Mouse (Mus musculus) neural tube, embryonic 12.5 days (tissue): Measurements from ENCODE around the gene Slc26a9. TPM values are rescaled to one million over a fixed set of nuclear protein-coding genes. Genes with fewer than 3 reads are reported as not detected.

Experiments
- ATAC-seq: fragments of 200-750 bp; cut with Nextera tagmentation; 2 replicates; pipeline ENCODE4 v1.8.0; 2017; ENCODE audit warnings: low read depth, mild to moderate bottlenecking, moderate TSS enrichment, moderate library complexity; ENCODE audit not compliant: low FRiP score
- H3K27ac ChIP-seq: fragments of 300-500 bp; sonication (generic); 2 replicates; pipeline ENCODE4 v1.5.1; 2016
- H3K27me3 ChIP-seq: fragments of 300-500 bp; sonication (generic); replicated peaks from 2 replicates; pipeline ENCODE4 v1.6.1; 2016; ENCODE audit warnings: mild to moderate bottlenecking
- H3K36me3 ChIP-seq: fragments of 300-500 bp; sonication (generic); 2 replicates; pipeline ENCODE4 v1.6.1; 2016; ENCODE audit warnings: mild to moderate bottlenecking
- H3K4me1 ChIP-seq: fragments of 300-500 bp; sonication (generic); 2 replicates; pipeline ENCODE4 v1.6.1; 2016
- H3K4me2 ChIP-seq: fragments of 300-500 bp; sonication (generic); replicated peaks from 2 replicates; pipeline ENCODE4 v1.6.1; 2016; ENCODE audit warnings: mild to moderate bottlenecking
- H3K4me3 ChIP-seq: fragments of 300-500 bp; sonication (generic); 2 replicates; pipeline ENCODE4 v1.5.1; 2016
- H3K9ac ChIP-seq: fragments of 300-500 bp; sonication (generic); 2 replicates; pipeline ENCODE4 v1.6.1; 2016; ENCODE audit warnings: mild to moderate bottlenecking
- H3K9me3 ChIP-seq: fragments of 300-500 bp; sonication (generic); 2 replicates; pipeline ENCODE4 v1.6.1; 2016; ENCODE audit warnings: mild to moderate bottlenecking
- WGBS: fragments of 180-500 bp; shearing (Covaris S2); methylation state at CpG from one replicate; pipeline ENCODE4 v1.1.7; 2016; 5-methylcytosine and 5-hydroxymethylcytosine counted together
- polyA plus RNA-seq: library from polyadenylated mRNA; unstranded; fragments of >200 nt; fragmentation: Nextera tagmentation; extraction: Ambion mirVana; gene quantifications from 2 replicates; pipeline ENCODE4 v1.2.1, GENCODE M21; 2016

Gene Slc26a9
- polyA plus RNA-seq, 1 experiment from 2014 or later: not detected

GRCm38 (mm10) chr1:131714388-131715337, 29.2 kb upstream of the Slc26a9 start:
- Histone ChIP-seq H3K27me3 (no peaks in the 10 kb centered on the region), H3K4me3 (no peak overlapping the region), H3K36me3 (no peaks in the 10 kb centered on the region), H3K9me3 (no peaks in the 10 kb centered on the region), H3K9ac (no peak overlapping the region), H3K4me1 (no peaks in the 10 kb centered on the region), H3K27ac (no peak overlapping the region), H3K4me2 (no peak overlapping the region)
- 76% methylated on average over 20 of the region's 20 CpGs for WGBS
- no peak for ATAC-seq

- no peak for ATAC-seq
- H3K9me3 ChIP-seq: no peaks in the 10 kb centered on the region
- H3K4me2 ChIP-seq: no peak overlapping the region
- no peaks in the 10 kb centered on the region for H3K36me3 ChIP-seq
- WGBS: 54% methylated on average over 16 of the region's 16 CpGs
- H3K9ac ChIP-seq: no peak overlapping the region
- no peak overlapping the region for H3K27ac ChIP-seq
- no peaks in the 10 kb centered on the region for H3K4me1 ChIP-seq
- H3K27me3 ChIP-seq: no peaks in the 10 kb centered on the region
- no peak overlapping the region for H3K4me3 ChIP-seq
Measured at GRCm38 (mm10) chr1:131718952-131719694, 24.7 kb upstream of the Slc26a9 start.

DNA sequence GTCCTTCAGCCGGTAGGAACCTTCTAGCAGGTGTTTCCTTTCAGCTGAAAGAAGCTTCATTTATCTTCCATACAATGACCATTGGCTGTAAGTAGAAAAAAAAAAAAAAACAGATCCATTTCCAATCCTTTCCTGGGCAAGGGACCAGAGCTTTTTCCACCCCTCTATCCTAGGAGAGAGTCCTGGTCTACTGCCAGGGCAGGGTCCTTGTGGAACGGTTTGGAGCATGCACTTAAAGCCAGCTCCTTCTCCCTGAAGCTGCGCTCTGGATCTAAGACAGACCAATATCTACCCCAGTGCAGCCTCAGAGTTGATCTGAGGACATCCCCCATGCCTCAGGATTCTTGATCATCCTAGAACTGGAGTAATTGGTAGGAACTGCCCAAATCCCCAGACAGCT, 21.8 kb upstream of the Slc26a9 start:
- no peaks in the 10 kb centered on the region for H3K9me3 ChIP-seq
- ATAC-seq: no peak
- H3K9ac ChIP-seq: no peak overlapping the region
- H3K4me3 ChIP-seq: no peak overlapping the region
- no peaks in the 10 kb centered on the region for H3K36me3 ChIP-seq
- no peak overlapping the region for H3K27ac ChIP-seq
- WGBS: 86% methylated on average over 3 of the region's 3 CpGs
- H3K27me3 ChIP-seq: no peaks in the 10 kb centered on the region
- H3K4me2 ChIP-seq: no peak overlapping the region
- H3K4me1 ChIP-seq: no peaks in the 10 kb centered on the region

DNA sequence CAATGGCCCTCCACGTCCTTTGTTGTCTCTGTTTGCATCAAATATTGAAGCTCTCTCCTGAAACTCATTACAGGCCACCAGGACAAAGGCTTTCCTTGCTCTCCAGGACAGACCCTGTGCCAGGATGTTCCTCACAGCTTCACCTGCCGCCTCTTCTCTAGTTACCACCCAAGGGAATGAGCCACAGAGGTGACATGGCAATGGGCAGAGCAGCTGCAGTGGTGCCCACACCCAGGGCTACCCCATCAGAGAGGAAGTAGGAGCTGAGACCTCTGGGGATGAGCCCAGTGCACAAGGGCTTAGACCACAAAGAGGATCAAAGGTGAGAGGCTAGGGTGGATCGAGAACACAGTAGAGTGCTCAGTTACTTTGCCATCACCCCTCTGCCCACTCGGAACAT, 20.3 kb upstream of the Slc26a9 start:
- no peak overlapping the region for H3K4me2 ChIP-seq
- H3K9me3 ChIP-seq: no peaks in the 10 kb centered on the region
- H3K4me1 ChIP-seq: no peaks in the 10 kb centered on the region
- 71% methylated on average over 4 of the region's 4 CpGs for WGBS
- H3K27me3 ChIP-seq: no peaks in the 10 kb centered on the region
- H3K4me3 ChIP-seq: no peak overlapping the region
- ATAC-seq: no peak
- H3K9ac ChIP-seq: no peak overlapping the region
- no peak overlapping the region for H3K27ac ChIP-seq
- no peaks in the 10 kb centered on the region for H3K36me3 ChIP-seq

- Histone ChIP-seq H3K27me3 (no peaks in the 10 kb centered on the region), H3K9me3 (no peaks in the 10 kb centered on the region), H3K27ac (no peak overlapping the region), H3K4me2 (no peak overlapping the region), H3K36me3 (no peaks in the 10 kb centered on the region), H3K4me3 (no peak overlapping the region), H3K9ac (no peak overlapping the region), H3K4me1 (no peaks in the 10 kb centered on the region)
- 80% methylated on average over 6 of the region's 6 CpGs for WGBS
- no peak for ATAC-seq
Measured at GRCm38 (mm10) chr1:131726586-131726985, 17.2 kb upstream of the Slc26a9 start.

- no peak overlapping the region for H3K4me2 ChIP-seq
- H3K27ac ChIP-seq: no peak overlapping the region
- no peaks in the 10 kb centered on the region for H3K36me3 ChIP-seq
- 85% methylated on average over 12 of the region's 12 CpGs for WGBS
- H3K4me3 ChIP-seq: no peak overlapping the region
- H3K4me1 ChIP-seq: no peaks in the 10 kb centered on the region
- no peak overlapping the region for H3K9ac ChIP-seq
- ATAC-seq: no peak
- no peaks in the 10 kb centered on the region for H3K9me3 ChIP-seq
- H3K27me3 ChIP-seq: no peaks in the 10 kb centered on the region
Measured at GRCm38 (mm10) chr1:131730639-131731437, 13.0 kb upstream of the Slc26a9 start.

DNA sequence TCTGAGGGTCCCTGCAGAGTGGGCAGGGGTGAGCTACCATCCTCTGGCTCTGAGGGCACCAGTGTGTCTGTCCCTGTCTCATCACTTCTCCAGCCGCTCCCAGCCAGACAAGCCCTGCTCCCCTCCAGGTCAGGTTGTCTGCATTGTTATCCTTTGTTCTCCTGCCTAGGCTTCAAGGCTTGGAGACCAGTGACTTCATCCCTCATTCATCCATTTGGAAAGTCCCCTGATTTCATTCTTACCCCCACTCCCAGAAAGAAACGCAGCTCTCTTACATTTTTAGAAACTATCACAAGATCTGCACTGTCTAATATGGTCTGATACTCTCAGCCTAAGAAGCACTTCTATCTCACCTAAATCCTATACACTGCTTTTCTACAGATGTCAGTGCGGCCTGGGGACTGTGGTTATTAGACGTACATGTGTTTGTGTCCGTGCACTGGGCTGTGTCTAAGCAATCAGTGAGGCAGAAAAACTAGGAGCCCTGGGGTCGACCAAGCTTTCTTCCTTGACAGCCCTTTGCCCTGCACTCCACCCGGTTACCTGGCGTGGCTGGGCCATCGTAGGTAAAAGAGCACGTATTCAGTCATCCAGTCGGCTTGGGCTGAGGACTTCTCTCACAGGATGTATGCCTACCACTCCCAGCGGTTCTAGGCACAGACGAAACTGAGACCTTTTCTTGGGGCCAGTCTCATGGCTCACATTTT, 10.2 kb upstream of the Slc26a9 start:
- no peaks in the 10 kb centered on the region for H3K36me3 ChIP-seq
- no peak overlapping the region for H3K27ac ChIP-seq
- no peaks in the 10 kb centered on the region for H3K9me3 ChIP-seq
- no peak overlapping the region for H3K4me3 ChIP-seq
- WGBS: 62% methylated on average over 13 of the region's 13 CpGs
- no peak overlapping the region for H3K9ac ChIP-seq
- H3K4me2 ChIP-seq: no peak overlapping the region
- no peak for ATAC-seq
- H3K27me3 ChIP-seq: no peaks in the 10 kb centered on the region
- no peaks in the 10 kb centered on the region for H3K4me1 ChIP-seq

DNA sequence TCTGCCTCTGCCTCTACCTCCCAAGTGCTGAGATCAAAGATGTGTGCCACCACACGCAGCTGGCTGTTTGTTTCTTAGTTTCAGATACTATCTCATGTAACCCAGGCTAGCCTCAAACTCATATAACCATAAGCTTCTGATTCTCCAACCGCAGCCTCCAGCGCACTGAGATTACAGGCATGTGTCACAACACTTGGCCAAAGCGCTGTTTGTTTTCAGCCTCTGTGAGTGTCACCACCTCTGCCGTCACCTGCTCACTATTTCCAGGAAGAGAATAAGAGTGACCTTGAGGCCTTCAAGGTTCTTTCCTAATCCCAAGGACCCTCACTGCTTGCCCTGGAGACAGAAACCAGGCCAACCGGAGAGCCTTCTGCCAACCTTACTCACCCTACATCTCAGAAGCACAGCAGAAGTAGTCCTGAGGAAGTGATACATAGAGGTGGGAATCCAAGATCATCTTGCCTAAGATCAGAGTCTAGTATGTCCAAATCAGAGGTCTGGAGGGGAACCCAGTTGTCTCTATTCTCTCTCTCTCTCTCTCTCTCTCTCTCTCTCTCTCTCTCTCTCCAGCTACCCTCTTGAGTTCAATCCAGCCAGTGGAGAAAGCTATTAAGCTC, 9.1 kb upstream of the Slc26a9 start:
- no peak overlapping the region for H3K27ac ChIP-seq
- H3K27me3 ChIP-seq: no peaks in the 10 kb centered on the region
- H3K9me3 ChIP-seq: no peaks in the 10 kb centered on the region
- no peak overlapping the region for H3K4me3 ChIP-seq
- WGBS: 93% methylated on average over 6 of the region's 6 CpGs
- no peak for ATAC-seq
- no peaks in the 10 kb centered on the region for H3K4me1 ChIP-seq
- H3K4me2 ChIP-seq: no peak overlapping the region
- no peaks in the 10 kb centered on the region for H3K36me3 ChIP-seq
- H3K9ac ChIP-seq: no peak overlapping the region

GRCm38 (mm10) chr1:131736494-131736893, 7.3 kb upstream of the Slc26a9 start:
- no peak overlapping the region for H3K9ac ChIP-seq
- no peaks in the 10 kb centered on the region for H3K4me1 ChIP-seq
- H3K27me3 ChIP-seq: no peaks in the 10 kb centered on the region
- no peak for ATAC-seq
- H3K27ac ChIP-seq: no peak overlapping the region
- WGBS: 92% methylated on average over 9 of the region's 9 CpGs
- no peaks in the 10 kb centered on the region for H3K36me3 ChIP-seq
- no peaks in the 10 kb centered on the region for H3K9me3 ChIP-seq
- H3K4me2 ChIP-seq: no peak overlapping the region
- H3K4me3 ChIP-seq: no peak overlapping the region

DNA sequence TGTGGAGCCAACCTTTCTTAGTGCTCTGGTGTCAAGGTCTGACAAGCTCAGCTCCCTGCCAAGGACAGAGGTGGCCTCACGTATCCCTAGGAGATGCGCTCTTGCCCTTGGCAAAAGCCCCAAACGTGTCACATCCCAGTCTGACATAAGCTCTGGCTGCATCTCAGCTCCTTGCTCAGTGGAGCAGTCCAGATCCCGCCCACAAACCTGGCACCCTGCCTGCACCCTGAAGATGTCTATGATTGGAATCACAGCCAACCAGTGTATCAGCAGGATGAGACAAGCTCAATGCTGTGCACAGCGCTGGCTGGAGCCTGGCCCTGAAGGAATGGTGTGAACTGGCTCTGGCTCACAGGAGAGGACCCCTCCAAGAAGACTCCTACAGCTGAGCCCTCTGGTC, 6.6 kb upstream of the Slc26a9 start:
- no peak for ATAC-seq
- Histone ChIP-seq H3K9me3 (no peaks in the 10 kb centered on the region), H3K27me3 (no peaks in the 10 kb centered on the region), H3K4me2 (no peak overlapping the region), H3K36me3 (no peaks in the 10 kb centered on the region), H3K27ac (no peak overlapping the region), H3K4me1 (no peaks in the 10 kb centered on the region), H3K4me3 (no peak overlapping the region), H3K9ac (no peak overlapping the region)
- 88% methylated on average over 5 of the region's 5 CpGs for WGBS

DNA sequence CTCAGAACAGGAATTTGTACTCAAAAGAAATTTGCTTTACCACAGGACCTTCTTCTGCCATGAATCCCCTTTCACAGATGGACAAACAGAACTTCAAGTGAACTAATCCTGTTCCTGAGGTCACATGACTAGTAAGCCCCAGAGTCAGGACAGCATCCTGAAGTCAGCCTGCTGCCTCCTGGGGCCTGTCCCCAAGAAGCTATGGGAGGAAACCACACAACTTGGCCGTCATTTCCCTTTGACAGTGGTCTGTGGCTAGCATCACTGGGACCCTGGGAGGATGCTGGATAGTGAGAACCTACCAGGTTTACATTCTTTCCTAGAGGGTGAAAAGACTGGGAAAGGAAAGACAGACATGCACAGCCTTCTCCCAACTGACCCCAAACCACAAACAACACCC, 5.1 kb upstream of the Slc26a9 start:
- Histone ChIP-seq H3K27ac (no peak overlapping the region), H3K4me2 (no peak overlapping the region), H3K9ac (no peak overlapping the region), H3K4me1 (no peaks in the 10 kb centered on the region), H3K27me3 (no peaks in the 10 kb centered on the region), H3K4me3 (no peak overlapping the region), H3K9me3 (no peaks in the 10 kb centered on the region), H3K36me3 (no peaks in the 10 kb centered on the region)
- 86% methylated on average over 1 of the region's 1 CpGs for WGBS
- ATAC-seq: no peak
